Mouse (Mus musculus) limb, embryonic 14.5 days (tissue): ENCODE measurements around the gene Diaph3. TPM values are rescaled to one million over a fixed set of nuclear protein-coding genes. Genes with fewer than 3 reads are reported as not detected.

Source experiments
- ATAC-seq: fragments of 200-750 bp; cut with Nextera tagmentation; 2 replicates; pipeline ENCODE4 v1.8.0; 2017; ENCODE audit warnings: low read depth, moderate number of reproducible peaks, moderate TSS enrichment; ENCODE audit not compliant: low FRiP score
- DNase-seq: peaks from one replicate; pipeline ENCODE4 v3.0.0-alpha.2; 2015; ENCODE audit warnings: low spot score
- H3K27ac ChIP-seq: fragments of 300-500 bp; sonication (generic); replicated peaks from 2 replicates; pipeline ENCODE4 v1.5.1; 2014; ENCODE audit warnings: low read depth, mild to moderate bottlenecking, low read length, moderate library complexity, mixed read lengths
- H3K27me3 ChIP-seq: fragments of 300-500 bp; sonication (generic); 2 replicates; pipeline ENCODE4 v1.6.1; 2014; ENCODE audit warnings: low read length, mixed read lengths; ENCODE audit not compliant: control insufficient read depth, insufficient read depth
- H3K36me3 ChIP-seq: fragments of 300-500 bp; sonication (generic); 2 replicates; pipeline ENCODE4 v1.6.1; 2014; ENCODE audit warnings: mild to moderate bottlenecking, low read length, moderate library complexity, mixed read lengths; ENCODE audit not compliant: control insufficient read depth, insufficient read depth
- H3K4me1 ChIP-seq: fragments of 300-500 bp; sonication (generic); 2 replicates; pipeline ENCODE4 v1.6.1; 2014; ENCODE audit warnings: antibody characterized with exemption, low read length, mixed read lengths; ENCODE audit not compliant: control insufficient read depth, insufficient read depth
- H3K4me2 ChIP-seq: fragments of 300-500 bp; sonication (generic); replicated peaks from 2 replicates; pipeline ENCODE4 v1.6.1; 2014; ENCODE audit warnings: low read depth, mild to moderate bottlenecking, low read length, moderate library complexity; ENCODE audit not compliant: severe bottlenecking
- H3K4me3 ChIP-seq: fragments of 300-500 bp; sonication (generic); replicated peaks from 2 replicates; pipeline ENCODE4 v1.5.1; 2014; ENCODE audit warnings: low read length
- H3K9ac ChIP-seq: fragments of 300-500 bp; sonication (generic); 2 replicates; pipeline ENCODE4 v1.6.1; 2014; ENCODE audit warnings: mild to moderate bottlenecking, low read depth, low read length, moderate library complexity; ENCODE audit not compliant: severe bottlenecking
- H3K9me3 ChIP-seq: fragments of 300-500 bp; sonication (generic); 2 replicates; pipeline ENCODE4 v1.6.1; 2016; ENCODE audit warnings: low read length; ENCODE audit not compliant: control insufficient read depth
- POLR2A ChIP-seq: fragments of 200-500 bp; IDR thresholded peaks from 2 replicates; pipeline ENCODE4 v1.8.0; 2012; ENCODE audit warnings: inconsistent platforms, mild to moderate bottlenecking, moderate library complexity, borderline replicate concordance; ENCODE audit not compliant: insufficient read depth, insufficient read length; ENCODE audit errors: extremely low read depth
- WGBS: fragments of 180-500 bp; shearing (Covaris S2); extraction: QIAGEN DNeasy Blood & Tissue Kit; methylation state at CpG from one replicate; pipeline ENCODE4 v1.1.7; 2014; 5-methylcytosine and 5-hydroxymethylcytosine counted together
- polyA plus RNA-seq, 2 experiments: library from polyadenylated mRNA; depleted of rRNA in 1 of 2; stranded (reverse) in 1 of 2; unstranded in 1 of 2; fragments of >200 nt; fragmentation: Nextera tagmentation in 1 of 2; extraction: Ambion mirVana in 1 of 2; gene quantifications; 2 replicates each; pipeline versions ENCODE4 v1.2.1 to v1.2.3; 2012 to 2014

Diaph3 gene
- polyA plus RNA-seq, 2 experiments = 7.3 to 10.5 TPM

GRCm38 (mm10) chr14:87099380-87100088 lies 41.5 kb downstream of the Diaph3 start:
- no peaks in the 10 kb centered on the region for H3K9me3 ChIP-seq
- H3K9ac ChIP-seq = no peak overlapping the region
- H3K27ac ChIP-seq = no peak overlapping the region
- DNase-seq = no peak
- no peak overlapping the region for H3K4me2 ChIP-seq
- no peaks in the 10 kb centered on the region for H3K4me1 ChIP-seq
- no peaks in the 10 kb centered on the region for H3K36me3 ChIP-seq
- no peaks in the 10 kb centered on the region for H3K27me3 ChIP-seq
- WGBS = 89% methylated on average over 1 of the region's 1 CpGs
- H3K4me3 ChIP-seq = no peak overlapping the region
- TF ChIP-seq POLR2A = no peak
- ATAC-seq = no peak

- DNase-seq = no peak
- WGBS = 71% methylated on average over 2 of the region's 2 CpGs
- Histone ChIP-seq H3K4me1 (no peaks in the 10 kb centered on the region), H3K27me3 (no peaks in the 10 kb centered on the region), H3K4me2 (no peak overlapping the region), H3K27ac (no peak overlapping the region), H3K36me3 (no peaks in the 10 kb centered on the region), H3K9me3 (no peaks in the 10 kb centered on the region), H3K9ac (no peak overlapping the region), H3K4me3 (no peak overlapping the region)
- no peak for ATAC-seq
- TF ChIP-seq POLR2A = no peak
Measured at GRCm38 (mm10) chr14:87098093-87098492, 42.9 kb downstream of the Diaph3 start.

- Histone ChIP-seq H3K9ac (no peak overlapping the region), H3K36me3 (no peaks in the 10 kb centered on the region), H3K27ac (no peak overlapping the region), H3K4me2 (no peak overlapping the region), H3K4me3 (no peak overlapping the region), H3K27me3 (no peaks in the 10 kb centered on the region), H3K4me1 (no peaks in the 10 kb centered on the region), H3K9me3 (no peaks in the 10 kb centered on the region)
- WGBS = 93% methylated on average over 3 of the region's 3 CpGs
- DNase-seq (no peak), ATAC-seq (no peak)
- no peak for TF ChIP-seq POLR2A
Measured at GRCm38 (mm10) chr14:87091522-87091921, 49.5 kb downstream of the Diaph3 start.

GRCm38 (mm10) chr14:87091108-87091507 lies 49.9 kb downstream of the Diaph3 start:
- Histone ChIP-seq H3K9ac (no peak overlapping the region), H3K4me3 (no peak overlapping the region), H3K27ac (no peak overlapping the region), H3K9me3 (no peaks in the 10 kb centered on the region), H3K27me3 (no peaks in the 10 kb centered on the region), H3K4me1 (no peaks in the 10 kb centered on the region), H3K36me3 (no peaks in the 10 kb centered on the region), H3K4me2 (no peak overlapping the region)
- no peak for TF ChIP-seq POLR2A
- WGBS = 86% methylated on average over 5 of the region's 5 CpGs
- no peak for ATAC-seq
- no peak for DNase-seq

- Histone ChIP-seq H3K9me3 (no peaks in the 10 kb centered on the region), H3K4me2 (no peak overlapping the region), H3K27me3 (no peaks in the 10 kb centered on the region), H3K36me3 (no peaks in the 10 kb centered on the region), H3K4me1 (no peaks in the 10 kb centered on the region), H3K9ac (no peak overlapping the region), H3K27ac (no peak overlapping the region), H3K4me3 (no peak overlapping the region)
- DNase-seq (no peak), ATAC-seq (no peak)
- 76% methylated on average over 4 of the region's 4 CpGs for WGBS
- TF ChIP-seq POLR2A = no peak
Measured at GRCm38 (mm10) chr14:87088928-87089327, 52.1 kb downstream of the Diaph3 start.
